Mouse (Mus musculus) kidney, adult 2 months (tissue): Measurements from ENCODE around the gene Noc2l.

Source experiments
- CTCF ChIP-seq: fragments of 200-500 bp; conservative IDR thresholded peaks from 2 replicates; pipeline ENCODE4 v1.5.1; 2011; ENCODE audit warnings: low read depth, mild to moderate bottlenecking, control low read depth, low read length, moderate library complexity, mixed read lengths; ENCODE audit not compliant: insufficient read depth, insufficient read length
- POLR2A ChIP-seq: fragments of 200-500 bp; IDR thresholded peaks from one replicate; pipeline ENCODE4 v1.6.1; 2011; ENCODE audit warnings: low read depth, low read length, control low read depth

GRCm38 (mm10) chr4:156249567-156249966, 13.8 kb downstream of the Noc2l start:
- TF ChIP-seq CTCF (no peak), POLR2A (no peak)
